Mouse (Mus musculus) neutrophil, adult 5-6 weeks (primary cell): ENCODE measurements around the gene Nrip2. TPM values are rescaled to one million over a fixed set of nuclear protein-coding genes. Genes with fewer than 3 reads are reported as not detected.

Source experiments
- ATAC-seq: fragments of 151-379, 151-347 bp; 2 replicates; pipeline ENCODE4 v1.8.0; 2017; ENCODE audit warnings: mild to moderate bottlenecking, moderate TSS enrichment; ENCODE audit not compliant: insufficient number of reproducible peaks, poor library complexity, low FRiP score, severe bottlenecking; ENCODE audit errors: extremely low read depth
- total RNA-seq: library from RNA; stranded (forward); fragments of 200-1000 nt; gene quantifications from 2 replicates; pipeline ENCODE4 v1.2.3, GENCODE M21; 2017

Gene Nrip2
- total RNA-seq, 1 experiment from 2014 or later: 0.12 TPM

DNA sequence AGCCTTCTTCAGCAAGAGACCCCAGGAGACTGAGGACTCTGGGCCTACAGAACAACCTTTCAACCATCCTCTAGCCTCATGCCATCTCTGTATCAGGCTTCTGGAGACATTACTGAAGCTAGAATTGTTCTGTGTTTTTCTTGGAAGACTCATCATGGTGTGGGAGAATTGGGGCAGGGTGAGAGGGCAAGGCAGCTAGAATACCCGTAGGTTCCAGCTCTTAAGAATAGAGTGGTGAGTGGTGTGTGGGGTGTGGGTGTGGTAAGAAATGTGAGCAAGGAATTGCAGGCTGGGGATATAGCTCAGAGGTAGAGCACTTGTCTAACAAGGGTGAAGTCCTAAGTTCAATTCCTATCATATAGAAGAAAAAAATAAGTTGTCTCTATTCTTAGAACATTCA is 14.1 kb upstream of the Nrip2 start:
- ATAC-seq: no peak

DNA sequence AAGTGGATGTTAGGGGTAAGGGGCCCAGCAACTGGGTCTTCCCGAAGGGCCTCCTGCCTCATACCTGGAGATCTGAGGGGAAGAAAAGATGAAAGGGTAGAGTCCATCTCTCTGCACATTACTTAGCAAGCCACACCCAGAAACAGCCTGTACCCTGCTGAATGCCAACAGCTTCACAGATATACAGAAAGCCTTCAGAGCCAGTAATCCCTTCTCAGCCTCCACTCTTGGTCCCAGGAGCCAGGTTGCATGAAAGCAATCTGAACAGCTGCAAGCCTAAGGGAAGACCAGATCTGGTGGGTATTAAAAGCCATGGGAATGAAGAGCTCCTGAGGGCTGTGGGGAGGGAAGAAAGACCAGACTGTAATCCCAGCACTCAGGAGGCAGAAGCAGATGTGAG is 9.9 kb upstream of the Nrip2 start:
- no peak for ATAC-seq

DNA sequence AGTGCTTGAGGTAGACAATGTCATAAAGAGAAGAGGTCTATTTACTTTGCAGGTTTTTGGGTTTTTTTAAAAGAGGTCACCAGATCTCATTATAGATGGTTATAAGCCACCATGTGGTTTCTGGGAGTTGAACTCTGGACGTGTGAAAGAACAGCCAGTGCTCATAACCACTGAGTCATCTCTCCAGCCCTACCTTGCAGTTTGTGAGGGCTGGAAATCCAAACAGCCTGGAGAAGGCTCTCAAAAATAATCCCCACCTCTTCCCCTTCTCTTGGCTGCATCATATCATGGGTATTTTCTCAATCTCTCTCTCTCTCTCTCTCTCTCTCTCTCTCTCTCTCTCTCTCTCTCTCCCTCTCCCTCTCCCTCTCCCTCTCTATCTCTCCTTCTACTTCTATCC is 8.4 kb upstream of the Nrip2 start:
- ATAC-seq: no peak

DNA sequence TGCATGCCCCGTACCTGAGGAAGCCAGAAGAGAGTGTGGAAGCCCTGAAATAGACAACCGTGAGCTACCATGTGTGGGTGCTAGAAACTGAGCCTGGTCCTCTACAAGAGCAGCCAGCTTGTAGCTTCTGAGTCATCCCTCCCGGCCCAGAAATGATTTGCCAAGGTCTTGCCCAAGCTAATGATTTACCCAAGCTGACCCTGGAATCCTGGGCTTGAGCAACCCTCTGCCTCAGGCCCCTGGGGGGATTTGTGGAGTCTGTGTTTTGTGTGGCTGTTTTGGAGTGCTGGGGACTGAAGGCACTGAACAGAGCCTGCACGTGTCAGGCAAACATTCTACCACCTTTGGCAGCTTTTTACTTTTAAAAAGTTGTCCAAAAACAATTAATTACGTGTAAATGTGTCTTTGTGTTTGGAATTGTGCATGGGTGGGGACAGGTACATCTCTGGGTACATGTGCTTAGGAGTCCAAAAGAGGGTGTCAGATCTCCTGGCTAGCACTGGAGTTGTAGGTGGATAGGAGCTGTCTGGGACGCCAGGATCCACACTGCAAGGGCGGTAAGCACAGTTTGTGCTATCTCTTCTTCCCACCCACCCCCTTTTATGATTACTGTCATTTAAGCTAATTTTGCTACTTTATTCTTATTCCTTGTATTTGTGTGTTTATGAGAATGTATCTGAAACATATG is 1.4 kb upstream of the Nrip2 start:
- no peak for ATAC-seq

GRCm38 (mm10) chr6:128399421-128400185 is 507 bp downstream of the Nrip2 start:
- ATAC-seq: no peak

- ATAC-seq: no peak
These were observed 5.6 kb downstream of the Nrip2 start for GRCm38 (mm10) chr6:128404708-128405107.

DNA sequence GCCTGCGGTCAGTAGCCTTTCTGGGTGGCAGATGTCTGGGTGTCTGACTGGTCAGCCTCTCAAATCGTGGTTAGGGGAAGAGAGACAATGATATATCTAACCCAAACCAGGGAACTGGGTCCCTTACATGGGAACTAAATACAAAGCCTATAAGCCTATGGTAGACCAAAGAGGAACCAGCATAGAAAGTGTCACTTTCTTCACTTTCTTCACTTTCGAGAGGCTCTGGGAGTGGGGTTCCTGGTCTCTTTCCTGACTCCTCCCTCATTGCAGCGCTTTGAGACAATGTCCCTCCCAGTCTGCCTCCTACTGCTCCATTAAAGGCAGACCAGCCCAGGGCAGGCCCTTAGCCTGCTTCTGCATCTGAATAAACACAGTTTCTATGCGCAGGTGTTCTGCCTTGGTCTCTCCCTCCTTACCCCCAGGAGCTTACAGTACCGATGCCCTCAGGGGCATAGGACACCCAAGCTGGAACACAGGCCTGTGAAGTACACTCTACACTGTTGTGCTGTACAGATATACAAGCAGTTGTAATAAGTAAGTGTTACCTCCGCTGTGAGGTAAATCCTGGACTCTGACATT is 9.5 kb downstream of the Nrip2 start:
- ATAC-seq: no peak

DNA sequence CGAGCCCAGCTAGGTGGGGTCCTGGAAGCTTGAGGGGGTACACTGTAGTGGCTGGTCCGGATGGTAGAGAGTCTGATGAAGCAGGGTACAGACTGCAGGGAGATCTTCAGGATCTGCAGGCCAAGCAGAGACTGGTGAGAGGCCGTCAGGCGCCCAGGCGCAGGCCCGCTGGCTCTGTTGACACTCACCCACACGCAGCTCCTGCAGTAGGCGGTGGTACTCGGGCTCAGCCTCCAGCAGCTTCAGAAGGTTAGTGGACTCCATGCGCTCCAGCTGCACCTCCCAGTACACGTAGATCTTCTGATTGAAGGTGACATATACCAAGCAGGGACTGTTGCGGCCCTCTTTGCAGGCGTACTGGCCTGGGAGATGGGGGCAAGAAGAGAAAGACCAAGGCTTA is 11.2 kb downstream of the Nrip2 start:
- no peak for ATAC-seq

DNA sequence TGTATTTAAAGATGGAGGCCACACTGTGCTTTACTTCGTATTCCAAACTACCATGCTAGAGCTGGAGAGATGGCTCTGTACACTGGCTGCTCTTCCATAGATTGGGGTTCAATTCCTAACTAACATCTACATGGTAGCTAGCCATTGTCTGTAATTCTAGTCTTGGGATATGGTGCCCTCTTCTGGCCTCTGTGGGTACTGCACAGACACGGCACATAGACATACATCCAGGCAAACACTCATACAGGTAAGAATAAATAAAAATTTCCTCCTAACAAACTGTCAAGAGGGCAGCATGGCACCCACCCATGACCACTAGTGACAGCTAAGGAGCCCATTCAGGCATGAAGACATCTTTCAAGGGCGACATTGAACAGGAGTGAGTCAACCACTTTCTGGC is 12.0 kb downstream of the Nrip2 start:
- peak; percentile 74 for ATAC-seq

- no peak for ATAC-seq
These were observed 17.1 kb downstream of the Nrip2 start for GRCm38 (mm10) chr6:128416169-128416568.

- ATAC-seq: no peak
These were observed 19.0 kb downstream of the Nrip2 start for GRCm38 (mm10) chr6:128418076-128418475.

GRCm38 (mm10) chr6:128421036-128421435 is 21.9 kb downstream of the Nrip2 start:
- ATAC-seq: no peak

DNA sequence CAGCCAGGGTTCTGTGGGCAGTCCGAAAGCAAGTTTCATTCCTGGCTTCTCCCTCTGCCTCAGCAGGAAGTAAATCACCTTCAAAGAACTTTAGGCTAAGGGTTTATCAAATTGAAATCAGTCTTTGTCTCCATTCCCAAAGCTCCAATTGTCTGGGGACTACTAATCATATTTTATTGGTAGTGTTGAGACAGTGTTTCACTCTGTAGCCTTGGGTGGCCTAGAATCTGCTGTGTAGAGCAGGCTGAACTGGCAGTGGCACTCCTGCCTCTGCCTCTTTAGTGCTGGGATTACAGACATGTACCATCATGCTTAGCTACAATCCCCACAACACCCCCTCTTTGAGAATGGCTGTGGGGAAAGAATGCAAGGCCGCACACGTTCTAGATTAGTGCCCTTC is 22.4 kb downstream of the Nrip2 start:
- no peak for ATAC-seq

DNA sequence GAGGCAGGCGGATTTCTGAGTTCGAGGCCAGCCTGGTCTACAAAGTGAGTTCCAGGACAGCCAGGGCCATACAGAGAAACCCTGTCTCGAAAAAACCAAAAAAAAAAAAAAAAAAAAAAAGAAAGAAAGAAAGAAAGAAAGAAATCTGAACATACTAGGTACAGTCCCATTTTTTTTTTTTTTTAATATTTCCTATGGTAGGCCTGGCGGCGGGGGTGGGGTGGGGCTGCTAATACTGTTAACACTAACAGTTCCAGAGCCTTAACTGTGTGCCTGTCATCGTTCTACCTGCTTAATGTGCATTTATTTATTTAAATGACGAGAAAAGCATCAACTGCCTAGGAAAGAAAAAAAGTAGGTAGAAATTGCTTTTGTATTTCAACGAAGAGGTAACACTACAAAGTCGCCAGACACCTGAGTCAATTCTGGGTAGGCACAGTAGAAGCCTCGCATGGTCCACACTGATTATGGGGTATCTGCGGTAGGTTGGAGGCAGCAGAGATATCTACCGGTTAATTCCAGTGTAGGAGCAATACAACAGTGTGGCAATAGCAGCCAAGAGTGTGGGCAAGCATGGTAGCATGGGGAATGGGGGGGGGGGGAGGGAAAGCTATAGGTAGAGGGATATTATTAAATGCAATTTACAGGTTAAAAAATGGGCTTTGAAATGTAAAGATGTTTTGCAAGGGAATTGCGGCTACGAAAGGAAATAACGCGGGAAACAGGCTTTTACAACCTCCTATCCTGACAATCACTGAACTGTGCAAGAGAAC is 24.6 kb downstream of the Nrip2 start:
- ATAC-seq: no peak

DNA sequence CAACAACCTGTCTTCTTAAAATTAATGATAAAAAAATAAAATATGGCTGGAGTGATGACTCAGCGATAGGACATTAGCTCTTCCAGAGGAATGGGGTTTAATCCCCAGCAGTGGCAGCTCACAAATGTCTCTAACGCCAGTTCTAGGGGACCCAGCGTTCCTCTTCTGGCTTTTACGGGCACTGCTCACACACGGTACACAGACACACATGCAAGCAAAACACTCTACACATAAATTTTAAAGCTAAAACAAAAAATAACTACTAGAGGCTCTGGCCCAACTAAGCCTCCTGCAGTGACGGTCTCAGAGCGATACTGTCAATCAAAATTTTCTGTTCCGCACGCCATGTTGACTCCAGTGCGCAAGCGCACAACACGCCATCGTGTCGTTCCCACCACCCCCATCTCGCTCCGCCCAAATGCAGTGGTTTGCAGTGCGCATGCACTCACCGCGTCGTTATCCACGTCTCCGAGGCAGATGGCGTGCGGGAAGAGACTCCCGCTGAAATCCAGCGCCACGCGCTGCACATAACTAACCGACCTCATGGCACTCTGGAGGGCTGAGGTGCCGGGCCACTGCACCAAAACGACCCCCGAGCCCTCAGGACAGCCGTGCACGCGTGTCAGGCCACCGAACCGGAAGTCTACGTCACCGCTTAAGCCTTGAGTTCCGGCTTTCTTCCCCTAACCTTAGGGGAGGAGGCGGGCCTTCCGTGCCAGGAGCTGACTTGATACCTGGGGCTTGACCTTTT is 25.3 kb downstream of the Nrip2 start, which contains the start of gene Itfg2:
Itfg2 (minus strand) TSS at position 663 of the 751 bp plus-strand sequence.
- peak; percentile 94 for ATAC-seq

DNA sequence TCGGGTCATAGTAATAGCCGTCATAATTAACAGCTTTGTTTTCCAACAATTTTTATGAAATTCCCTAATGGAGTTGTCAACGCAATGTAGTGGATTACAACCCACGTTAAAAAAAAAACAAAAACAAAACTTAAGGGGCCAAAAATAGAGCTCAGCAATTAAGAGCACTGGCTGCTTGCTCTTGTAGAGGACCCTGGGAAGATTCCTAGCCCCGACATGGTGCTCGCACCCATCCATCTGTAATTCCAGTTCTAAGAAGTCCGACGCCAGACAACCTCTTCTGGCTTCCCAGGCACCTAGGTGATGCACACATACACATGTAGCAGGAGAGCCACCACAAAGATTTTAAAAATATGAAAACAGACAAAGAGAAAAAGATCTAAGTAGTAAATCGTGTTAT is 25.9 kb downstream of the Nrip2 start:
- no peak for ATAC-seq

- no peak for ATAC-seq
These were observed 28.5 kb downstream of the Nrip2 start for GRCm38 (mm10) chr6:128427571-128427970.

DNA sequence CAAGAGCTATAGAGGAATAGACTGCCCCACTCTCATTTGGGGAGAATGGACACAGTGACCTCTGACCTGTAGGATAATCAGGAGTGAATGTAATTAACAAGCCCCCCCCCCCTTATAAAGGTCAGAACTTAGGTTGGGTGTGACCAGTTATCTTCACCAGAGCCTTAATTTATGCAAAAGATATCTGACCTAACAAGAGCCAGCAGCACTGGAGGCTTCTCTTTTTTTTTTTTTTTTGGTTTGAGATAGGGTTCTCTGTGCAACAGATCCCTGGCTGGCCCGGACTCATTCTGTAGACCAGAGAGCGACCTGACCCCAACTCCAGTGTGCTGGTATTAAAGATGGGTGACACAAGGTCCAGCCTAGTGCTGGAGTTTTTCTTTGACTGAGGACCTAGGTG is 30.2 kb downstream of the Nrip2 start:
- ATAC-seq: no peak

GRCm38 (mm10) chr6:128429826-128430225 is 30.7 kb downstream of the Nrip2 start:
- no peak for ATAC-seq
